Mouse (Mus musculus) liver, adult 2 months (tissue): ENCODE data around the gene Lmbr1l. TPM values are rescaled to one million over a fixed set of nuclear protein-coding genes. Genes with fewer than 3 reads are reported as not detected.
"Not testable (repeated sequence)": the region's sequence is repeated elsewhere in the genome, so short reads cannot be mapped to it uniquely, and the experiment has no call there.

ENCODE experiments used
- DNase-seq: peaks from one replicate; pipeline ENCODE4 v3.0.0-alpha.2; 2011; ENCODE audit warnings: low read depth, low spot score; ENCODE audit errors: extremely low read depth
- H3K27ac ChIP-seq: fragments of 200-500 bp; replicated peaks from 2 replicates; pipeline ENCODE4 v1.5.1; 2012; ENCODE audit warnings: low read depth, mild to moderate bottlenecking, control low read depth, inconsistent platforms, low read length; ENCODE audit not compliant: insufficient read depth
- H3K27me3 ChIP-seq: fragments of 200-500 bp; 2 replicates; pipeline ENCODE4 v1.6.1; 2012; ENCODE audit warnings: mild to moderate bottlenecking, moderate library complexity, low read length, inconsistent platforms; ENCODE audit not compliant: control insufficient read depth, insufficient read depth
- H3K36me3 ChIP-seq: fragments of 200-500 bp; 2 replicates; pipeline ENCODE4 v1.6.1; 2012; ENCODE audit warnings: low read length, inconsistent platforms; ENCODE audit not compliant: control insufficient read depth, insufficient read depth
- H3K4me1 ChIP-seq: fragments of 200-500 bp; 2 replicates; pipeline ENCODE4 v1.6.1; 2011; ENCODE audit warnings: low read length; ENCODE audit not compliant: control insufficient read depth, insufficient read depth
- H3K4me3 ChIP-seq: fragments of 200-500 bp; 2 replicates; pipeline ENCODE4 v1.5.1; 2011; ENCODE audit warnings: low read depth, mild to moderate bottlenecking, control low read depth, low read length, moderate library complexity; ENCODE audit not compliant: insufficient read depth
- H3K79me2 ChIP-seq: fragments of 200-500 bp; 2 replicates; pipeline ENCODE4 v1.6.1; 2012; ENCODE audit warnings: inconsistent platforms, mild to moderate bottlenecking, low read length, moderate library complexity; ENCODE audit not compliant: control insufficient read depth, insufficient read depth
- H3K9ac ChIP-seq: fragments of 200-500 bp; 2 replicates; pipeline ENCODE4 v1.6.1; 2012; ENCODE audit warnings: low read depth, mild to moderate bottlenecking, control low read depth, inconsistent platforms, low read length
- CTCF ChIP-seq: fragments of 200-500 bp; IDR thresholded peaks from 2 replicates; pipeline ENCODE4 v1.5.1; 2011; ENCODE audit warnings: low read depth, low read length, control low read depth
- POLR2A ChIP-seq: fragments of 200-500 bp; IDR thresholded peaks from 2 replicates; pipeline ENCODE4 v1.6.1; 2011; ENCODE audit warnings: low read length, control low read depth; ENCODE audit not compliant: insufficient read depth; ENCODE audit errors: extremely low read depth
- WGBS: fragments of 180-500 bp; shearing (Covaris S2); methylation state at CpG from one replicate; pipeline ENCODE4 v1.1.7; 2018; 5-methylcytosine and 5-hydroxymethylcytosine counted together
- polyA plus RNA-seq: library from polyadenylated mRNA; depleted of rRNA; stranded (reverse); fragments of >200 nt; gene quantifications from 2 replicates; pipeline ENCODE4 v1.2.3, GENCODE M21; 2012
- total RNA-seq: library from RNA; depleted of rRNA; stranded (reverse); fragments of >200 nt; gene quantifications from 2 replicates; pipeline ENCODE4 v1.2.3, GENCODE M21; 2014

Lmbr1l gene
- total and polyA plus RNA-seq, 2 experiments: 24.3 to 32.4 TPM

- Histone ChIP-seq H3K79me2 (no peaks in the 10 kb centered on the region), H3K27ac (no peak overlapping the region), H3K9ac (no peak overlapping the region), H3K4me3 (no peak overlapping the region), H3K27me3 (no peaks in the 10 kb centered on the region; the same call in 1 of the 2 replicates), H3K4me1 (no peaks in the 10 kb centered on the region; the same call in 1 of the 2 replicates), H3K36me3 (no peaks in the 10 kb centered on the region)
- 86% methylated on average over 4 of the region's 4 CpGs for WGBS
- no peak for TF ChIP-seq CTCF
- DNase-seq: no peak
Measured at GRCm38 (mm10) chr15:98955324-98955723, 37.3 kb upstream of the Lmbr1l start.

DNA sequence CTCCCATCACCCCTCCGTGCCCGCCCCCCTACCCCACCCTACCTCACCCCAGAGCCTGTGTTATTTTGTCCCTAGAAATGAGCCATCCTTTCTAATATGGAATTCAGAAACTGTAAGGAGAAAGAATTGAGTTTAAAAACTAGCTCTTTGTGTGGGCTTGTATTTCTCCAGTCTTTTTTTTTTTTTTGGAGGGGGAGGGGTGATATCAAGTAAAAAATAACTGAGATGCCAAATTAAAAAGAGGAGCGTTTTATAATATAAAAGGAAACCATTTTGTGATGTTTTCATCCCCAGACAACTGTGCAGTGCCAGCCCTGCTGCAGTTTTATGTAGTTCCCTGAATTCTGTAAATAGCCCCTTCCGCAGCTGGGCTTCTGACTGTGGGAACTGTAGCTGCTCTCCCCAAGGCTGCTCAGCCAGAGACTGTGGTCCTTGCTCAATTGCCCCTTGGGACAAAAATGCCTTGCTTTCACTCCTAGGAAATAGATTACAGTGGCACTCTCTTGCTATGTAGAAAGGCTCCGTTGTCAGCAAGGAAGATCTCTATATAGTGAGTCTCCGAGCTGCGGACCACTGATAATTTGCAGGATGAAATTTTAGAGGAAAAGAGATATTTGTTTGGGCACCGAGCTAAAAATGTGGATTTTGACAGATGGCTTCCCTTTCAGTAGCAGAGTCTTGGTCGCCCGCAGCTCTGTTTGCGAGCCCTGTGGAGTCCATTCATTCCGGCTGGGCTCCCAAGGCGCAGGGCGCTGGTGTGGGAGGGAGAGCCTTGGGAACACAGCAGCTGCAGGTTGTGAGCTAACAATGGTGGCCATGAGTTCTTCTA, 36.6 kb upstream of the Lmbr1l start:
- Histone ChIP-seq H3K36me3 (no peaks in the 10 kb centered on the region), H3K4me3 (no peak overlapping the region), H3K9ac (no peak overlapping the region), H3K27ac (no peak overlapping the region), H3K4me1 (no peaks in the 10 kb centered on the region; the same call in 1 of the 2 replicates), H3K27me3 (no peaks in the 10 kb centered on the region; the same call in 1 of the 2 replicates), H3K79me2 (no peaks in the 10 kb centered on the region)
- TF ChIP-seq POLR2A (no peak), CTCF (no peak)
- DNase-seq: no peak
- 52% methylated on average over 14 of the region's 14 CpGs for WGBS

DNA sequence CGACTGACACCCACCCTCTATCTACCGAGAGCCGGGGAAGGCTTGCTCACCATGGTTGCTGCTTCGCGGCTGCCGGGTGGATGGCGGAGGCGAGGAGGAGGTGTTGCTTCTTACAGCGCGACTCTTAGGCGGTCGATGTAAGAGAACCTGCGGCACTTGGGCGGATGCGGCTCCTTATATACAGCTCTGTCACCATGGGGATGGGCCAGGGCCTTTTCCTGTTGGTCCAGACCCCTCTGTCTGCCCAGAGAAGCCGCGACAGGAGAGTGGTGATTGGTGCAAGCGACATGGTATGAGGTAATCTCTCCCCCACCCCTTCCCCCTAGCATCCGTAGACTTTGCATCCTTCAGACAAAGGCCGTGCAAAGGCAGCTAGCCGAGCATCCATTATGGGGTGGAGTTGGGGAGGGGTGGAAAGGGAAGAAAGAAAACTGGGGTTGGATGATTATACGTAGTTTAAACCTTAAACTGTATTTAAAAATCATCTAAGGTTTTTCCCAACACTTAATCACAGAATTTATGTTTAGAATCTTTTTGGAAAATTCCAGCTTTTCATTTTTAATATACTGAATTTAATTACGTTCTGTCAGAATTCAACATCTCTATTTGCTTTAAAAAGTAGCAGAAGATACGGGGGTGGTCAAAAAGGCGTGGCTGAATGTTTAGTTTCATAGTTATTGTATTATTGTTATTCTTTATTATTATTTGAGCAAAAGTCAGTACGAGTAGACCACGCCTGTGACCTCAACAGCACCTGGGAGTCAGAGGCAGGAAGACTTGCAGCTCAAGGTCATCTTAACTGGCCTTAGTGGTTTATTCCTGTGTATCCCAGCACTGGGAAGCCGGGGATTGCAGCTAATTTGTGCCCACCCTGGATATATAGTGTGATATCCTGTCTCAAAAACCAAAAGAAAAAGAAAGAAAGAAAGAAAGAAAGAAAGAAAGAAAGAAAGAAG, 35.6 kb upstream of the Lmbr1l start, which contains the start of the genes Gm49450 and Tuba1a:
Gm49450 (minus strand) TSS at position 151 of the 956 bp plus-strand sequence.
Tuba1a (minus strand) TSS at position 303 of the 956 bp plus-strand sequence.
- H3K9ac ChIP-seq: peak within 1 kb of the TSS; percentile 60
- DNase-seq: peak; percentile 30
- H3K27ac ChIP-seq: peak within 1 kb of the TSS; percentile 51
- no peaks in the 10 kb centered on the region for H3K79me2 ChIP-seq
- H3K36me3 ChIP-seq: no peaks in the 10 kb centered on the region
- peak within 1 kb of the TSS; percentile 62 for H3K4me3 ChIP-seq
- H3K27me3 ChIP-seq: no peaks in the 10 kb centered on the region; the same call in 1 of the 2 replicates
- TF ChIP-seq POLR2A: peak; percentile 62
- no peak for TF ChIP-seq CTCF
- no peaks in the 10 kb centered on the region; the same call in 1 of the 2 replicates for H3K4me1 ChIP-seq
- 12% methylated on average over 28 of the region's 28 CpGs for WGBS

DNA sequence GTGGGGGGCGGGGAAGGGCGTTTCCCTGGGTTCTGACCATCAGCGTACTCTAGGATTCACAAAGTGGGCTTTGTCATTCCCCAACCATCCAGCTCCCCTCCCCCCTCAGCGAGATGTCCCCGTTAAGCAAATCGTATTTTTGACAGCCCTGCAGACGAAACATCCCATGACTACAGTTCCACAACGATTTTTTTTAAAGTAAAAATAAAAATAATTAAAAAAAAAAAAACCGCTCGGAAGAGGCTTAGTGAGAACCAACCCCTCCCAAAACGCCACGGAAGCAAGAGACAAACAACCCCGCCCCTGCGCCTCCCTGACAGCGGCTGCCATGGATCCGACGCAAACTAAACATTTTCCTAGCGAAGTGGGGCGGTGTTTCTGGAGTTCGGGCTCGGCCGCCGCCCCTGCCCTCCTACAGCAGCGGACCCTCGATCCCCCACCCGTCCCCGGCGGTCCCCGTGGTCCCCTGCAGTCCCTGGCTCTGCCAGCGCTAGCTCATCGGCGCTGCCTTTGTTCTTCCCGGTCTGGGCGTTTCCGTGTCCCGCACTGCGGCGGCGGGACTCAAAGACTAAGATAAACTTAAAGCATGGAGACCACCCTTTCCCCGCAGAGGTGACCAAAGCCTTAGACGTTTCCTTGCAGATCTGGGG, 34.8 kb upstream of the Lmbr1l start:
- peak overlapping the region; percentile 60 for H3K9ac ChIP-seq
- H3K79me2 ChIP-seq: no peaks in the 10 kb centered on the region
- no peaks in the 10 kb centered on the region for H3K36me3 ChIP-seq
- DNase-seq: no peak
- H3K27me3 ChIP-seq: no peaks in the 10 kb centered on the region; the same call in 1 of the 2 replicates
- 1% methylated on average over 41 of the region's 41 CpGs for WGBS
- peak overlapping the region; percentile 51 for H3K27ac ChIP-seq
- no peaks in the 10 kb centered on the region; the same call in 1 of the 2 replicates for H3K4me1 ChIP-seq
- H3K4me3 ChIP-seq: peak overlapping the region; percentile 62
- TF ChIP-seq CTCF (peak; percentile 59; the same call in 1 of the 2 replicates), POLR2A (no peak)

- no peaks in the 10 kb centered on the region; the same call in 1 of the 2 replicates for H3K27me3 ChIP-seq
- no peaks in the 10 kb centered on the region for H3K79me2 ChIP-seq
- no peaks in the 10 kb centered on the region; the same call in 1 of the 2 replicates for H3K4me1 ChIP-seq
- no peak for DNase-seq
- TF ChIP-seq POLR2A (no peak), CTCF (no peak)
- H3K9ac ChIP-seq: no peak overlapping the region
- H3K27ac ChIP-seq: no peak overlapping the region
- H3K36me3 ChIP-seq: no peaks in the 10 kb centered on the region
- 62% methylated on average over 5 of the region's 5 CpGs for WGBS
- no peak overlapping the region for H3K4me3 ChIP-seq
Measured at GRCm38 (mm10) chr15:98952063-98952455, 34.0 kb upstream of the Lmbr1l start.

GRCm38 (mm10) chr15:98951122-98952062, 33.4 kb upstream of the Lmbr1l start:
- not testable (repeated sequence) for H3K36me3 ChIP-seq, H3K27me3 ChIP-seq, H3K9ac ChIP-seq, H3K79me2 ChIP-seq, H3K4me3 ChIP-seq, H3K27ac ChIP-seq, DNase-seq, H3K4me1 ChIP-seq
- WGBS: 88% methylated on average over 11 of the region's 15 CpGs
